Mouse (Mus musculus) CH12F3 (cell line): ENCODE data around the gene Treml2.
"Not testable (repeated sequence)": the region's sequence is repeated elsewhere in the genome, so short reads cannot be mapped to it uniquely, and the experiment has no call there.

ENCODE experiments used
- in situ Hi-C: fragments of 300-500 bp; cut with MboI; formaldehyde crosslinking; loops from 2 replicates; pipeline ENCODE4 v1.14.3; 2020; ENCODE audit warnings: low sequenced_read_pairs

Treml2 gene

DNA sequence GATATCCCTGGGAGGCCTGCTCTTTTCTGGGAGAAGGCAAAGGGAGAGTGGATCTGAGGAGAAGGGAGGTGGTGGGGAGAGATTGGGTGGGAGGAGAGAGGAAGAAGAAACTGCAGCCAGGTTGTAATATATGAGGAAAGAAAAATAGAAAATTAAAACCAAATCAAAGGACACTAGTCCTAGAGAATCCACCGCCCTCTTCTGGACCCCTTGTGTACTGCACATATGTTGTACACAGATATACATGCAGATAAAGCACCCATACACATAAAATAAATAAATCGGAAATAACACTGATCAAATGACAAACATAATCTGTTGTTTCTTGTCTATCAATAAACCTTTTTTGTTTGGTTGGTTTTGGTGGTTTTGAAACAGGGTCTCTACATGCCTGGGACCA lies 12.0 kb upstream of the Treml2 start:
- in situ Hi-C loops: no loop called here

- in situ Hi-C loops: no loop called here
Measured at GRCm38 (mm10) chr17:48293500-48294194, 5.7 kb upstream of the Treml2 start.

DNA sequence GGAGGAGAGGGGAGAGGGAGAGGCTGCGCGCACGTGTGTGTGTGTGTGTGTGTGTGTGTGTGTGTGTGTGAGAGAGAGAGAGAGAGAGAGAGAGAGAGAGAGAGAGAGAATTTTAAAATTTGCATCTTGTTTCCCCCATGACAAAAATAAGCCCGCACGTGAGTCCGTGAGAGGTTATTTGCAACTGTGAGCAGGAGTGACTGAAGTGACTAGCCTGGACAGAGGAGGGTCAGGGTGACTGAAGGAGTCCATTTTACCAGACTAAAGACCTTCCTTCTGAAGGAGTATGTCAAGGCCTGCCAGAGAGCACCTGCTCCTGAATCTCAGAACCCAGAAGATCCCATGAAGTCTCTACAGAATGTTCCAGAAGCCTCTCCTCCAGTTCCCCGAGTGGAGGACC lies 458 bp downstream of the Treml2 start:
- in situ Hi-C loops: no loop called here

GRCm38 (mm10) chr17:48300199-48300598 lies 901 bp downstream of the Treml2 start:
- in situ Hi-C loops: no loop called here

GRCm38 (mm10) chr17:48300861-48301260 lies 1.6 kb downstream of the Treml2 start:
- in situ Hi-C loops: no loop called here

DNA sequence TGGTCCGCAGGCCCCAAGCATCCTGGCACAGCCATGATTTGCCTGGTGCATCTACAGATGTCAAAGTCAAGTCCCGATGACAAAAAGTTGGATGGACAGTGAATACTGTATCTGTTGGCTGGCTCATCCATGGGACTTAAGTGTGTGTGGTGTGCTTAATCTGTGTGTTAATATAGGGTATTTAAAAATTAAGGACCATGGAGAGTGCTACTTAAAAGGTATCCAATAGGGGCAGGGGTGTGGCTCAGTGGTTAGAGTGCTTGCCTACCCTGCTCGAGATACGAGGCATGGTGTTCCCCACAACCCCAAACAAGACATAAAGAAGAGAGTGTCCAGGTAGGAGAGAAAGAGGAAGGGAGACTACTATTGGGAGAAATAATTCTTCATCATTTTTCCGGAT lies 2.5 kb downstream of the Treml2 start:
- in situ Hi-C loops: no loop called here

DNA sequence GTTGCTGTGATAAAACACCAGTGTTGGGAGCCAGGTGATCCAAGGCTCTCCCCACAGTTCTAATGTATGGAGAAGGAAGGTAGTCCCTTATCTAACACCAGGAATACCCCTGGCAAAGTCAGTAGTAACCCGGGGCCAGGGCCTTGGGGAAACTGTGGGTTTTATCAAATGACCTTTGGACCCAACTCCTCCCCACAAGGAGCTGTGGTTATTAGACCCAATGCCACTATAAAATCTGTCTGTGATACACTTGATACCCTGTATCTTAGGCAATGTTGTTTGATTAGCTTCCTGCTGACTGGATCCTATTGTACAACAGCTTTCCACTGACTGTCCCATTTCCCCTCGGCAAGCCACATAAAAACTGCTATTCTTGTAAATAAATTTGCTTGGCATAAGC lies 12.8 kb downstream of the Treml2 start:
- in situ Hi-C loops: no loop called here

GRCm38 (mm10) chr17:48315905-48316579 lies 16.7 kb downstream of the Treml2 start, which contains the start of gene B430306N03Rik:
Gene B430306N03Rik, plus strand, starts transcription at chr17:48316141.
- in situ Hi-C loops: not testable (repeated sequence)

GRCm38 (mm10) chr17:48318686-48319085 lies 19.4 kb downstream of the Treml2 start:
- in situ Hi-C loops: no loop called here

- in situ Hi-C loops: no loop called here
Measured at GRCm38 (mm10) chr17:48321279-48321678, 22.0 kb downstream of the Treml2 start.

- in situ Hi-C loops: no loop called here
Measured at GRCm38 (mm10) chr17:48323236-48323635, 23.9 kb downstream of the Treml2 start.

DNA sequence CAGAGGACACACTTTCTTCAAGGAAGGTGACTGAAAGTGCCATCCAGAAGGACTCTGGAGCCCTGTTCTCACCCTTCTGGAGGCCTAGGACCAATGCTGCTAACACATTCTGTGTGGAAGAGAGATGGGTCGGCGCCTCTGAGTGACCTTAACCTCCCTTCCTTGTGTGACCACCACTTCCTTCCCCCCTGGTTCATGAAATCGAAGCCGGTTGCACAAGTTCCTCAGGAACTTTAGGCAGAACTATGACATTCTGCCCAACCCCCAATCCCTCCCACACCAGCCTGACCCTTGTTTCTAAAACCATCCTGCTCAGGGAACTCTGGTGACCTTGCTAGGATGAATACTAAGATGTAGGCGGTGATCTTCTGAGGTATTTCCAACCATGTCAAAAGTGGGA lies 25.0 kb downstream of the Treml2 start:
- in situ Hi-C loops: no loop called here

- in situ Hi-C loops: no loop called here
Measured at GRCm38 (mm10) chr17:48325093-48325492, 25.8 kb downstream of the Treml2 start.

GRCm38 (mm10) chr17:48325638-48326037 lies 26.3 kb downstream of the Treml2 start:
- in situ Hi-C loops: no loop called here

GRCm38 (mm10) chr17:48326656-48327055 lies 27.4 kb downstream of the Treml2 start:
- in situ Hi-C loops: no loop called here

DNA sequence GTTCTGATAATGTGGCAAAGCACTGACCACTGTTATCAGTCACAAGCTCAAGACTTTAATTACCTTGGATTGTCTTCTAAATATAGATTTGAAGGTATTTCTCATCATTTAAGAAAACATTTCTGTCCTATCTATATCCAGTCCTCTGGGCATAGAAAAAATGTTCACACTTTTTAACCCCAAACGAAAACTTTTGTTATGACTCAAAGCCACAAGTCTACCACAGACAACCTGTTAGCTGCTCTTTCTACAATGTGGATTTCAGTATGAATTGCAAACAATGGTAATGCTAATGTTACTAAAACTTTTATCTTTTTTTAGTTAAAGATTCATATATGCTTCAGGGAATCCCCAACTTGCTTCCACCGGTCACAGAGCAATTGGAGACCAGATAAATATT lies 33.2 kb downstream of the Treml2 start:
- in situ Hi-C loops: loop anchor here (10.0 kb wide), 1 partner anchor 228 kb away; no protein-coding TSS in a partner anchor

GRCm38 (mm10) chr17:48334186-48334585 lies 34.9 kb downstream of the Treml2 start:
- in situ Hi-C loops: loop anchor here (10.0 kb wide), 1 partner anchor 229 kb away; no protein-coding TSS in a partner anchor

- in situ Hi-C loops: loop anchor here (5.0 to 10.0 kb wide), 2 partner anchors 65 to 232 kb away; no protein-coding TSS in a partner anchor
Measured at GRCm38 (mm10) chr17:48336857-48337256, 37.6 kb downstream of the Treml2 start.

DNA sequence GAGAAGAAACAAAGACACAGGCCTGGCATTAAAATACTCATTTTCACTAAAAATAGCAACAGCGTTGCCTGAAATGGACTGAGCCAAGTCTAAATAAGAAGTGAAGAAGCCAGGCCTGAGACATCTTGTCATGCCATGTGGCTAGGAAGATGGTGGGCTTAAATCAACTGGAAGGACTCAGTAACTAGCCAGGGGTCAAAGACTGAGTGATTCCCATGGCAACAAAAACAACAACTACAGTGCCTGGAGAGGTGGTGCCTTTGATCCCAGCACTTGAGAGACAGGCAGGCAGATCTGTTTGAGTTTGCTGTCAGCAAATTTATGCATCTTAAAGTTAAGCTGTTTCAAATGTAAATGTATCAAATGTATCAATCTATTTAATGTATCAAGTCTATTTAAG lies 41.0 kb downstream of the Treml2 start:
- in situ Hi-C loops: no loop called here

DNA sequence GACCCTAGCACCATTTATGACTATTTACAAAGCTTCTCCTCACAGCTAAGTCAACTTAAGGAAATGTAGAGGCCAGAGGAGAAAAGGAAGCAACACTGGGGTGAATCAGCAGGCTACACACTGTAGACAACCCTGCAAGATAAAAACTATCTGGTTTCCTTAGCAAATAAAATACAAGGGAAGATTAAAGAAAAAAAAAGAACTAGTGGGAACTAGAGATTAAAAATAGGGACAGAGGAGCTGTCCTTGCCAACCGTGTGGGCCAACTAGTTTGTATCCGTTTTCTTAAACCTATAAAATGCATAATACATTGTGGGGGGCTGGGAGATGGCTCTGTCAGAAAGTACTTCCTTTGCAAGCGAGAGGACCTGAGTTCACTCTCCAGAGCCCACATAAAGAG lies 42.6 kb downstream of the Treml2 start:
- in situ Hi-C loops: no loop called here

- in situ Hi-C loops: no loop called here
Measured at GRCm38 (mm10) chr17:48343065-48343464, 43.8 kb downstream of the Treml2 start.

- in situ Hi-C loops: no loop called here
Measured at GRCm38 (mm10) chr17:48345824-48346223, 46.5 kb downstream of the Treml2 start.
